Mouse (Mus musculus): ENCODE measurements around the gene Gm1113.

DNA sequence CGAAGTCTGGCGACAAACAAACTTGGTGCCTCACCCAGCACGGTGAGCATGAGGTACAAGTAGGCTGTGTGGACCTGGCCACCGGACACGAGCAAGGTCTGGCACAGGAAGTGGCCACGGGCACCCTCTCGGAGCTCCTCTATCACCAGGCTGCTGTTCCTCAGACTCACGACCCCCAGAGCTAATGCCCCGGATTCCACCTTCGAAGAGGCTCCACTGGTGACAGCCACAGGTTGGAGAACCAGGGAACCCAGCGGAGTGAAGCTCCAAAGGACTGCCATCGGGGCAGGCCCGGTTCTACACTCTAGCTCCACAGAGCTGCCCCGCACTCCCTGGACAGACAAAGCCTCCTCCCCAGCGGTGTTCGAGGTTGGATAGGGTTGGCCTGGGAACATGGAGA is 1.4 kb downstream of the Gm1113 start:
- no peak for TF ChIP-seq CTCF (conservative IDR thresholded peaks at IDR 0.05; ENCODE audit: low read length)
- no peak for TF ChIP-seq NANOG (IDR thresholded peaks at IDR 0.05; ENCODE audit: borderline replicate concordance, low read length)

Data from E14TG2a.4 (cell line).